Mouse (Mus musculus) urinary bladder, postnatal 4 days (tissue): Measurements from ENCODE around the gene Orai3.
A peak's percentile ranks its signal among the peaks of the same experiment; 100 is the strongest.
"Not testable (repeated sequence)": the region's sequence is repeated elsewhere in the genome, so short reads cannot be mapped to it uniquely, and the experiment has no call there.

Experiments used
- DNase-seq, 2 experiments: peaks; one replicate each; pipeline ENCODE4 v3.0.0; 2021 to 2022; ENCODE audit warnings: low spot score in 2 of 2

Gene Orai3

DNA sequence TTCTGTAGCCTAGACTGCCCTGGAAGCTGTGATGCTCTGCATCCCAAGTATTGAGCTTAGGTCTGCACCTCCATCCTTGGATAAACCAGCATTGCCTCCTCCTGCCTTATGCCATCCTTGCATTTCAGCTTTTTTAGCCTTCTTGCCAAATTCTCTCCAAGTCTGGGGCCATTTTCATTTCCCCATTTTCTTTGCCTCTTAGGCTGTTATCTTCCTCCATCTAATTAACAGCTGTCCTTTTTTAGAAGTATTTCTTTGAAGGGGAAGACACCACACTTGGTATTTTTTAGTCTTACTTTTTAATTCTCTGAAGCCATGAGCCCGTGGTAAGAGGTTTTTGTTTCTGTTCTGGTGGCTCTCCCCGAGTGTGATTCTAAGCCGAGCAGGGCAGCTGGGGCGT, 6.0 kb upstream of the Orai3 start:
- no peak for DNase-seq

DNA sequence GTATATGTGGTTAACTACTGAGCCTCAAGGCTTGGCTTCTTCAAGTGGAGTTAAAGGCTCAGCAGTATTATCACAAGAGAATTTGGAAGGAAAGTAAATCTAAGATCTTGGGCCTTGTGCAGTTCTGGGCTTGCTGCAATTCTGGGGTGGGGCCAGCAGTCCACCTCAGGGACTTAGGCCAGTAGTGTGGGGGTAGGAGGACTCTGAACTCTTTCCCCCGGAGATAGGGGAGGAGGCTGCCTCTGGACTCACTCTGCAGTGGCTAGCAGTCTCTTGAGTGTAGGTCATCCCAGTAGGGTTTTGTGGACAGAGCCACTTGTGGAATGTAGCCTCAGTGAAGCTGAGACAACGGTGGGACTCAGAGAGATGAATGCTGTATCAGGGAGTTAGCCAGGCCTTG, 3.9 kb upstream of the Orai3 start:
- no peak for DNase-seq

DNA sequence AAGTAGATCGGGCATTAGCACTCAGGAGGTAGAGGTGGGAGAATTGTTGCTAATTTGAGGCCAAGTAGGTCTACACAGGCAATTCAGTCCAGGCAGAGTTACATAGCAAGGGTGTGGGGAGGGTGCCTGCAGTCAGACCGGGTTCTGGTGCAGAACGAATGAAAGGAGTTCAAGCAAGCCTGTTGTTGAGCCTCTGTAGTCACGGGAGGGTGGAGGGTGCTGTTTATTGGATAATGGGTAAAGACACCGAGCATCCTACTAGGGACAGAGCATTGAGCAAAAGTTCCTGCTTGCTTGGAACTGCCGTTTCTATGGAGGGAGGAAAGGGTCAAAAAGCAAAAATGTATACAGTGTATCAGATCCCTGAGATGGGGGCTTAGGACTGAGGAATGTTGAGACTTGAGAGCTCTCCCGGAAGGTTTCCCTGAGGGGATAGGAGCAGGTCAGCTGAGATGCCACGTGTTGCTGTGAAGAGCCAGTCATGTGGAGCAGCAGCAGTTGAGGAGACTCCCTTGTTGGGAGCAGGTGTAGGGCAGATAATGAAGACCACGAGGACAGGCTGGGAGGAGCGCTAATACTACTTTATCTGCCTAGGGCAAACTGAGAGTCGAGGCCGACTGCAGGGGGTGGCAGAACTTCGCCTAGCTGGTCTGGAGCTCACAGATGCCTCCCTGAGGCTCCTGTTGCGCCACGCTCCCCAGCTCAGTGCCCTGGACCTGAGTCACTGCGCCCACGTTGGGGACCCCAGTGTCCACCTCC, 2.6 kb upstream of the Orai3 start:
- no peak for DNase-seq

DNA sequence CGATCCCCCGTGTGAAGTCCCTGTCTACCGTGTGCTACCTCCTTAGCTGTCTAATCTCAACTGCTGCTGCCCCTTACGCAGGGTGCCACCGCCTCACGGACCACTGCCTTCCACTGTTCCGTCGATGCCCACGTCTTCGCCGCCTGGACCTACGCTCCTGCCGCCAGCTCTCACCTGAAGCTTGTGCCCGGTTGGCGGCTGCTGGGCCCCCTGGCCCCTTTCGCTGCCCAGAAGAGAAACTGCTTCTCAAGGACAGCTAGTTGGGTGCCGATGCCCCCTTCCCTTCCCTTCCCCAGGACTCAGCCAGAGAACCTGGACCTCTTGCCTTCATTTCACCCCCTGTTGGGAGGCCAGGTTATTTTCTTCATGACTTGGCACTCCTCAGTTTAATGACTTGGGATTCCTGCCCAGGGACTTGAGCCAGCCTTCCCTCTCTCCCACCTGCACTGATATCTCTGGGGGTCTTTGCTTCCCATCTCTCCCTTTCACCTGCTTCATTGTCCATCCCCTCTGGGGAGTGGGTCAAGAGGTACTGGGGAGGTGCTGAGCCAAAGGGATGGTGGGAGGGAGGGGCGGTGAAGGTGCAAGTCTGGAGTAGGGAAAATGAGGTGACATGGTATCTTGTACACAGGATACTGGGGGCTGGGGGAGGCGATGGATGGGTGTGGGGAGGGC, 1.8 kb upstream of the Orai3 start:
- DNase-seq, result no peak

DNA sequence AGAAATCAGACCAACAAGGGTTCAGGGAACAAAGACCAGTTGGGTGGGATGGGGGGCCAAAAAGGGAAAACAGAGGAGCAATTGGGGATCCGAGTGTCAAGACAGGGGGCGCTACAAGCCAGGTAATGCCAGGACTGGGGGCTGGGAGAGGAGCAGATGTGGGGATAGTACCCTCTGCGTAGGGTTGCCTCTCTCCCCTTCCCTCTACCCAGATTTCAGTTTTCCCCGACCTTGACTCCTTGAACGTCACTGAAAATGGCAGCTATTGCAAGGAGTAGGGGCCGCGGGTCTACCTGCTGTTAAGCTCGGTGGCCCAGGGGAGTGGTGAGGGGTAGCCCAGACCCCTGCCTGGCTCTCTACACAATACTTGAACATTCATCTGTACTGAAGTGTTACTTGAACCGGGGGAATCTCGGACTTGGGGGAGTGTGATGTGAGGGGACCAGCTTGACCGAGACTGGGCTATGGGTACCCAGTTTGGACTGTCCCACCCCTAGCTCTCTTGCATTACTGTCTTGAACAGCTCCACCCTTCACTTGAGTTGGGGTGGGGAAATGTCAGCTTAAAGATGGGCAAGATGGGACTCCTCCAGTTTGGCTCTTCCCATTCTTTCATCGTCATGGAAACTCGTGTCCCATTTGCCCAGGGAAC, 1.1 kb upstream of the Orai3 start:
- no peak for DNase-seq

DNA sequence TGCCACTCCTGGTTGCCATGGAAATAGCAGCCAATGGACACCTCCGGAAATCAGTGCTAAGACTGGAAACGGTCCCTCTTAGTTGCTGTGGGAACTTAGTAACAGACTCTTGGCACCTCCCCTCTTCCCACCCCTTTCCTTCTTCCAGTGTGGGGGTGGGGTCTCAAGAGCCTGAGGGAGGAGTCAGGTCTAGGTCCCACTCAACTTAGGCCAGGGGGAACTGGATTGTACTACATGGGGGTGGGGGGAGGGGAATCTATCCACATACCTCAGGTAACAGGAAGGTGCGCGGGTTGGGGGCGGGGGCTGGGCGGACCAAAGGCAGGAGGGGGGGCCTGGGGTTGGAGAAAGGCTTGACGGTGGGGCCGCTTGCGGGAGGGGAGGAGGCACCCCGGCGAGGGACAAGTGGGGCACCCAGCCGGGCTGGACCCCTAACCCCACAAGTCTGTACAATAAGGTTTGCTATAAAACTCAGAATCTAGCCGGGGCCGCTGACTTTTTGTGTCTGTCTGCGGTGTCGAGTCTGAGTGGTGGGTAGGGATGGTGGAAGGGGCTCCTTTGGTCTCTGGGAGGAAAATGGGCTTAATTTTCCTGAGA, 520 bp upstream of the Orai3 start:
- DNase-seq, result peak; percentile 94 to 95

DNA sequence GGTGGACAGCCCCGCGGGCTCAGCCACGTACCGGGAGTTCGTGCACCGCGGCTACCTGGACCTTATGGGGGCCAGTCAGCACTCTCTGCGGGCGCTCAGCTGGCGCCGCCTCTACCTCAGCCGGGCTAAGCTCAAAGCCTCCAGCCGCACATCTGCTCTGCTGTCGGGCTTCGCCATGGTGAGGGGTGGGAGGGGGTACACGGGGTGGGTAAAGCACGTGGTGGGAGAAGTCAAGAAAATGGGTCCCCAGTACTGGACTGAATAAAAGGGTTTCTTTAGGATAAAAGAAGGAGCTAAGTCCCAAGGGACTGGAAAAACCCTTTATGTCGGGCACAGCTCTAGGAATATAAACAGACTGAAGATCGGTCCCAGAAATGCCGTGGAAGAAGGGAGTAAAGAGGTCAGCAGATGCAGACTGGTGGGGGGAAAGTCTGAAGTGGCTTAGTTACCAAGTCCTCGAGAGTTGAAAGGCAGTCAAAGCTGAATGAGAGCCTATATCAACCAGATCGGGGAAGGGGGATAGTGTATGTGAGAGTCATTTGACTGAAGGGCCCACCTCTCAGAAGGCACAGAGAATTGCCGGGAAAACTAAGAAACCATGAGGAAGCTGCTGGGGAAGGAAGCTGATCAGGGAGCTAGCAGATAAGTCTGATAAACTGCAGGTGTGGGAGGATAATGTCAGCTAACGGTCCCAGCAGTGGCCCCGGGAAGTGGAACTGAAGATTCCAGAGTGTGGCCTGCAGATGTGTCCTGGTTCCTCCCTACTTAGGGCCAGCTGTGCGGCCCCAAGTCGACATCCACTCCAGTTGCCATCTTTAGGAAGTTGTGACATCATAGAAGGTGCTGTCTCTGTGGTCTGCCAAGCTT, 657 bp downstream of the Orai3 start:
- DNase-seq, result peak in 1 of 2 experiments; percentile 44

DNA sequence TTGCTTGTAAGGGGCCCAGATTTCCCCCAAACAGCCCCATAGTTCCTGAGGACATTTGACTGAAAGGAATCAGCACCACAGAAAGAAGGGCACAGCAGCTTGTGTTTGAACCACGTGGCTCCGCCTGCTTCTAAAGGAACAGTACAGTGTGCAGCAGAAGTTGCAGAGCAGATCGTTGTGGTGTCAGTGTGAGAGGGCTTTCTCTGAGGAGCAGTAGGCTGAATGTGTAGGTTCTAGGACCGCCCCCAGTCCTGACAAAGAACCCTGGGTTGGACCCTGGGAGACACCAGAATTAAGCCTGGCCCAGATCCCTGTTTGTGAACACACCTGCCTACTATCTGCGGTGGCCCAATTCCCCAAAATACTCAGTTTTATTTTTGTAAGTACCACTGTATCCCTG, 1.6 kb downstream of the Orai3 start:
- no peak for DNase-seq

DNA sequence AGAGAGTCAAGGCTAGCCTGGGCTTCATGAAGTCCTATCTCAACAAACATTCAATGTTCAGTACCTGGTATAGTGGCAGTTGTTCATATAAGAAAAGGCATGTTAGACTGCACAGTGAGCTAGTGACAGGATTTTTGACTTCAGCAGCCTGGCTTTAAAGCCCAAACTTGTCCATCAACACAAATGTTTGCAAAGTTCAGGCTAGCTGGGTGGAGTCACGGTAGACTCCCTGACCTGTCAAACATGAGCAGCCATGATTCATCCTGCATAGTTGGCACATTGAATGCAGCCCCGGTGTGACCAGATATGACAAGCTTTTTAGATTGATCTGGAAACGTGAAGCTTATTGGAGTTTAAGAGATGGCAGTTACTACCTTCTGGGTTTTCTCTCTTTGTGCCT, 2.5 kb downstream of the Orai3 start:
- DNase-seq, result no peak

DNA sequence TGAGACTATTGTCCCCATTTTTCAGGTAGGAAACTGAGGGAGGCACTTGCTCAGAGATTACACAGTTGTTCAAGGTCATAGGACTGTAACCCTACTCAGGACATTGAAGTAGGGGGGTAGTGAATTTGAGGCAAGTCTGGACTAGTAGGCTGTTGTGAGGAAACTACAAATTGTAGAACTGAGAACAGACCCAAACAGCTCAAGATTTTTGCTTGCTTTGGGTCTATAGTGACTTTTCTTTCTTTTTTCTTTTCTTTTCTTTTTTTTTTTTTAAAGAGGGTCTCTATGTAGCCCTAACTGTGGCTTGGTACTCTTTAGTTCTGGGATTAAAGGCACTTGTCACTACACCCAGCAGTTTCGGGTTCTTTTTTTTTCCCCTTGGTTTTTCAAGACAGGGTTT, 2.9 kb downstream of the Orai3 start:
- no peak for DNase-seq

DNA sequence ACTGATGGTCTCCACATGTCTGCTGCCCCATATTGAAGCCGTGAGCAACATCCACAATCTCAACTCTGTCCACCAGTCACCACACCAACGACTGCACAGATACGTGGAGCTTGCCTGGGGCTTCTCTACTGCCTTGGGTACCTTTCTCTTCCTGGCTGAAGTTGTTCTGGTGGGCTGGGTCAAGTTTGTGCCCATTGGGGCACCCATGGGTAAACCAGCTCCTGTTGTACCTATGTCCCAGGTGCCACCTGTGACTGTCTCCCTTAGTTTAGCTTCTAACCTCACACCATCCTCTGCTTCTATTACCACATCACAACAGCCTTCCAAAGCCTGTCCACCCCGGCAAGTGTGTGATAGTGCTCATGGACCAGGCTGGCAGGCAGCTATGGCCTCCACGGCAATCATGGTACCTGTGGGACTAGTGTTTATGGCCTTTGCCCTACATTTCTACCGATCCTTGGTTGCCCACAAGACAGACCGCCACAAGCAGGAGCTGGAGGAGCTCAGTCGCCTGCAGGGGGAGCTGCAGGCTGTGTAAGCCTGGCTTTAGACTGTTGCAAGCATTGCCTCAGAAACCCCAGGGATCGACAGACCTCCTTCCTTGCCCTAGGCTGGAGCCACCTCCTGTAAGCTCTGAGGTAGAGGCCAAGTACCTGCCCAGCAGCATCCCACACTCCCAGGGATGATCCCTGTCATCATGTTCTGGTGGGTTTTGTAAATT, 4.2 kb downstream of the Orai3 start:
- peak; percentile 55 to 74 for DNase-seq

DNA sequence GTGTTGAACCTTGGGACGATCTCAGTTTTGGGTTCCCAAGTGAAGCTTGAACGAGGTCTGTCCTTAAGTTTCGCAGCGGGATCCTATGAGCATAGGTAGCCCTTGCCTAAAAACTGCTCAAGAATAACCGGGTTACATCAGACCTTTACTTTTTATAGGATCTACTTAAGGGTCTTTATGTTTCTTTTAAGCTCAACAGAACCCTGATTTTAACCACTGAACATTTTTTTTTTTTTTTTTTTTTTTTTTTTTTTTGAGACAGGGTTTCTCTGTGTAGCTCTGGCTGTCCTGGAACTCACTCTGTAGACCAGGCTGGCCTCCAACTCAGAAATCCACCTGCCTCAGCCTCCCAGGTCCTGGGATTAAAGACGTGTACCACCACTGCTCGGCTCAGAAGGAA, 6.2 kb downstream of the Orai3 start:
- not testable (repeated sequence) for DNase-seq

DNA sequence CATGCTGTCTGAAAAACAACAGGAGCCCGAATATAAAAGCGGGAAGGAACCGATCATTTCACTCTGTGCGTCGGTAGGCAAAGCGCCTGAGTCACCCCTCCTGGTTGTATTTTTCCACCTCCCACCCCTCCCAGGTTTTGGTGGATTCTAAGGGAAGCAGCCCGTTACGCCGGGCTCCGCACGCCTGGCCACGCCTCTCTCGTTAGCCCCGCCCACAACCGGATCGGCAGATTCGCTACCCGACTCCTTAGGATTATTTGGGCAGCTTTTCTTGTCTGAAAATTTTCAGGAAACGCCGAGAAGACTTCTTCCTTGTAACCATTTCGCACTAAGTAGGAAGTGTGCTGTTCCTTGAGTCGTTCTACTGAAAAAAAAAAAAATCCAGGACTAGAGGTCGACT, 6.8 kb downstream of the Orai3 start, which contains the start of gene Setd1a:
Setd1a (plus strand) TSS at position 245 of the 400 bp plus-strand sequence.
- peak; percentile 77 to 93 for DNase-seq

DNA sequence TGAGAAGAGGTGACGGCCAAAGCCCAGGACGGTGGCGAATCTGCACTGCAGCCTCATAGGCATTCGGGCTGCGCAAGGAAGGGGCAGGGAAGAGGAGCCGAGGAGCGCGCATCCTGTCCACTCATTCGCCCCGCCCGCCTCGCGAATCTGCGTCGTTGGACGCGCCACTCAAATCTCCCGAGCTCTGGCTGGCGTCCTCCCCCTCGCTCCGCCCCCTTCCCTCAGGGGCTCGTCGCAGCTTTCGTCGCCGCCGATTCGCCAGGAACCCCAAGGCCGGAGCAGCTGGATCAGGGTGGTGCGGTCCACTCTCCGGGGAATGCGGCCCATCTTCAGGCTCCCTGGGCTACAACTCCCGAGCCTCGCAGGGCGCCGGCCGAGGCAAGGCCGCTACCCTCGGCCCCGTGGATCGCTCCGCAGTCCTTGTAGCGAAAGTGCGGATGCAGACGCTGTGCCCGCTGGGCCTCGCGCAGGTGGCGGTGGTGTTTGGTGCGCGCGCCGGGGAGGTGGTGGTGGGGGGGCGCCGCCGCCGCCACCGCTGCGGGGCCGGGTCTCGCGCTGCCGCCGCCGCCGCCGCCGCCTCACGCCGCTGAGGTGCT, 7.4 kb downstream of the Orai3 start:
- peak; percentile 95 to 97 for DNase-seq

DNA sequence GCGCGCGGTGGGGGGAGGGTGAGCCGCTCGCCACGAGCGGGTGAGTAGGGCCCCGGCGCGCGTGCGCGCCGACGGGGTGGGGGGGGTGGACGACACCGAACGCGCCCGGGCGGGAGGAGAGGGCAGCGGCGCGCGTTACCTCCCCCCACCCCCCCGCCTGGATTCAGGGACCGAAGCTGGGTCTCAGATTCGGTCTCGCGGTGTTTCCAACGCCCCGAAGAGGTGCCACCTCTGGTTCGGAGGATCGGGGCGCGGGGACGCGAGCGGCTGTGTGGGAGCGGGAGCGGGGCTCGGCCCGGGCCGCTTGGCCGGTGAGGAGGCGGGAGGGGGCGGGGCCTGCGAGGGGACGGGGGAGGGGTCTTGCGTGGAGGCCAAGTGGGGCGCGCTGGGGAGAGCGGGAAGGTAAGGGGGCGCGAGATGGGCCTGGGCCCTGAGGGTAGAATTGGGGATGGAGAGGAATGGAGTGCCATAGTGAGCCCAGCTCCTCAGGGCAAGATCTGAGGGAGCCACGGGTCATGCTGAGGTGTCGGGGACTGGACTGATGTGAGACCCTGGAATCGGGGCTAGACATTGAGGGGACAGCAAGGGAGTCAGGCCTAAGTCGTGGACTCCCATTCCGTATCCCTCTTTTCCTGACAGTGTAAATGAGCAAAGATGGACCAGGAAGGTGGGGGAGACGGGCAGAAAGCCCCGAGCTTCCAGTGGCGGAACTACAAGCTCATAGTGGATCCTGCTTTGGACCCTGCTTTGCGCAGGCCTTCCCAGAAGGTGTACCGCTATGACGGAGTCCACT, 8.1 kb downstream of the Orai3 start:
- DNase-seq, result peak in 1 of 2 experiments; percentile 57

DNA sequence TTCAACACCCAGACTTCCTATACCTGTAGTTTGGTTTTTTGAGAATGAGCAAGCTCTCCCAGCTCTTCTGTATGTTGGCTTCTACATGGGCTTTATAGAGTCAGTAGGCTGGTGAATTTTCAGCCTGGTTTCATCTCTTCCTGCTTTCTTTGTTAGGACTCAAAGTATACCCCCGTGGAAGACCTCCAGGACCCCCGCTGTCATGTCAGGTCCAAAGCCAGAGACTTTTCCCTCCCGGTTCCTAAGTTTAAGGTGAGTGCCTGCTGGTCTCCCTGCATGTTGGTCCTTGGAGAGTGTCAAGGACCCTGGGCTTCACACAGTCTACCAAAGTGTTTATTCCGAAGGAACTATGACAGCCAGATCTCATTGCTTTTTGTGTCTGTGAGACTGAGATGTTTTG, 8.7 kb downstream of the Orai3 start:
- no peak for DNase-seq

DNA sequence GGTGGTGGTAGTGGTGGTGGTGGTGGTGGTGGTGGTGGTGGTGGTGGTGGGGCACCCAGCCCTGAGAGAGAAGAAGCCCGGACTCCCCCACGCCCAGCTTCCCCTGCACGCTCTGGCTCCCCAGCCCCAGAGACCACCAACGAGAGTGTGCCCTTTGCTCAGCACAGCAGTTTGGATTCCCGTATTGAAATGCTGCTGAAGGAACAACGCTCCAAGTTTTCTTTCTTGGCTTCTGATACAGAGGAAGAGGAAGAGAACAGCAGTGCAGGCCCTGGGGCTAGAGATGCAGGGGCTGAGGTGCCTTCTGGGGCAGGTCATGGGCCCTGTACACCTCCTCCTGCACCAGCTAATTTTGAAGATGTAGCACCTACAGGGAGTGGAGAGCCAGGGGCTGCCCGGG, 15.7 kb downstream of the Orai3 start, which contains the start of gene Gm49388:
Gm49388 (plus strand) TSS at position 301 of the 400 bp plus-strand sequence.
- no peak for DNase-seq

DNA sequence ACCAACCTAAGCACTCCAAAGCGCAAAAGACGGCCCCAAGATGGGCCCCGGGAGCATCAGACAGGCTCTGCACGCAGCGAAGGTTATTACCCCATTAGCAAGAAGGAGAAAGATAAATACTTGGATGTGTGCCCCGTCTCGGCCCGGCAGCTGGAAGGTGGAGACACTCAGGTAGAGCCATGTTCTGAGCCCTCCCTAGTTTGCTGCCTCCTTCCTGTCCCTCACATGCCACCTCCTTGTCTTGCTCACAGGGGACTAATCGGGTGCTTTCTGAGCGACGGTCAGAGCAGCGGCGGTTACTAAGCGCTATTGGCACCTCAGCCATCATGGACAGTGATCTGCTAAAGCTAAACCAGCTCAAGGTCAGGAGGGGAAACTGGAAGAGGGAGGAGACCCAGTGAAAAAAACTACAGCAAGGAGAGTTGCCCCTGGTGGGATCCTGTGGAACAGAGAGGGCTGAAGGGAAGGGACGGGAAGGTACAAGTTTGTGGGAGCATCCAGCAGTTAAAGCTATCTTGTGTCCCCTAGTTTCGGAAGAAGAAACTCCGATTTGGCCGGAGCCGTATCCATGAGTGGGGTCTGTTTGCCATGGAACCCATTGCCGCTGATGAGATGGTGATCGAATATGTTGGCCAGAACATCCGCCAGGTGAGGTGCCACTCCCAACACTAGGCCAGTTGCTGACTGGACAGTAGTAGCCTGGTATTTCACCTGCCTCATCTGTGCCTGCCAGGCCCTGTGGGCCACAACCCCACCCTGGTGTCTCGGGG, 27.6 kb downstream of the Orai3 start:
- no peak for DNase-seq

DNA sequence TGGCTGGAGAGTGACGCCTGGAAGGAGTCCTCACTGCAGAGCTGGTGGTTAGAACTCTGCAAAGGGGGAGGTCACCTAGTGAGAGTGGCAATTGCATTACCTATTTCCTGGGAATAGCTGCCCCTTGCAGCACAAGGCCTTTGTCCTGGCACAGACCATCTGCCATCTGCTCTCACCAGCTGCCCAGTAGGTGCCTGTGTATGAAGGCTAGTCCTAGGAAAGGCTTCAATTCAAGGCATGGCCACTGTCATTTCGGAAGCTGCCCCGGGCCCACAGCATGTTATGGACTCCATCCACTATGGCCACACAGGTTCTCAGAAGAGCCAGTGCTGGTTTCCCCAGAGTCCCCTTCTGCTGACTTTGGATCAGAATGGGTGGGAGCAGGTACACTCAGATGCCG, 29.0 kb downstream of the Orai3 start:
- DNase-seq, result no peak
